Mouse (Mus musculus): Measurements from ENCODE around the gene Ankrd34a.
"Not testable (repeated sequence)": the region's sequence is repeated elsewhere in the genome, so short reads cannot be mapped to it uniquely, and the experiment has no call there.

The Ankrd34a gene

GRCm38 (mm10) chr3:96606007-96606406 is 9.6 kb downstream of the Ankrd34a start:
- DNase-seq (ENCODE audit: extremely low spot score, low spot score), result not testable (repeated sequence)

- no peak for DNase-seq (ENCODE audit: extremely low spot score, low spot score)
Observed at GRCm38 (mm10) chr3:96606618-96607017, 10.2 kb downstream of the Ankrd34a start.

- DNase-seq (ENCODE audit: extremely low spot score, low spot score), result no peak
Observed at GRCm38 (mm10) chr3:96617941-96618340, 21.5 kb downstream of the Ankrd34a start.

- DNase-seq (ENCODE audit: extremely low spot score, low spot score), result no peak
Observed at GRCm38 (mm10) chr3:96623201-96623600, 26.8 kb downstream of the Ankrd34a start.

- DNase-seq (ENCODE audit: extremely low spot score, low spot score), result peak; percentile 95
Observed at GRCm38 (mm10) chr3:96629729-96630600, 33.5 kb downstream of the Ankrd34a start, which contains the start of gene Rbm8a. Rbm8a (plus strand) TSS chr3:96629933.

- no peak for DNase-seq (ENCODE audit: extremely low spot score, low spot score)
Observed at GRCm38 (mm10) chr3:96632058-96632457, 35.6 kb downstream of the Ankrd34a start.

- DNase-seq (ENCODE audit: extremely low spot score, low spot score), result no peak
Observed at GRCm38 (mm10) chr3:96634015-96634414, 37.6 kb downstream of the Ankrd34a start.

GRCm38 (mm10) chr3:96634928-96635879 is 38.8 kb downstream of the Ankrd34a start, which contains the start of the genes Pex11b and Gm42957:
Pex11b (plus strand) TSS chr3:96635376.
Gm42957 (plus strand) TSS chr3:96635474.
- peak; percentile 83 for DNase-seq (ENCODE audit: extremely low spot score, low spot score)

GRCm38 (mm10) chr3:96635906-96636305 is 39.5 kb downstream of the Ankrd34a start:
- DNase-seq (ENCODE audit: extremely low spot score, low spot score), result no peak

- no peak for DNase-seq (ENCODE audit: extremely low spot score, low spot score)
Observed at GRCm38 (mm10) chr3:96636448-96636847, 40.0 kb downstream of the Ankrd34a start.

- DNase-seq (ENCODE audit: extremely low spot score, low spot score), result peak; percentile 59
Observed at GRCm38 (mm10) chr3:96639219-96639618, 42.8 kb downstream of the Ankrd34a start.

GRCm38 (mm10) chr3:96645018-96645649 is 48.7 kb downstream of the Ankrd34a start, which contains the start of gene Itga10:
Itga10 (plus strand) TSS chr3:96645584.
- peak; percentile 26 for DNase-seq (ENCODE audit: extremely low spot score, low spot score)

GRCm38 (mm10) chr3:96647365-96647764 is 50.9 kb downstream of the Ankrd34a start:
- no peak for DNase-seq (ENCODE audit: extremely low spot score, low spot score)
